ENCODE assay signal across 24 mouse cellular contexts in genomic region chr2:75751896-75752295, GRCm38 (mm10).
"Had no signal": no experiment of that assay in that cellular context is flagged by ENCODE, and none has a peak within 500 bp of the region (broad histone marks: within the 10 kb centered on the region; RNA-seq: fewer than 3 reads in every experiment).

No protein-coding gene starts in this region.

- ATAC-seq: hindbrain, postnatal 0 days; intestine, embryonic 16.5 days; liver, embryonic 12.5 days had no signal

- H3K4me3 ChIP-seq: heart, embryonic 10.5 days; heart, embryonic 12.5 days; hindbrain, embryonic 15.5 days; kidney, embryonic 15.5 days; limb, embryonic 13.5 days; limb, embryonic 15.5 days; liver, embryonic 12.5 days had no signal

- H3K4me1 ChIP-seq: heart, embryonic 10.5 days; heart, embryonic 12.5 days; hindbrain, embryonic 15.5 days; liver, embryonic 12.5 days had no signal

- H3K9ac ChIP-seq: heart, embryonic 12.5 days; hindbrain, embryonic 15.5 days; kidney, embryonic 15.5 days; limb, embryonic 13.5 days; limb, embryonic 15.5 days; liver, embryonic 12.5 days; liver, embryonic 14.5 days had no signal

- H3K4me2 ChIP-seq: heart, embryonic 12.5 days; hindbrain, embryonic 15.5 days; kidney, embryonic 15.5 days; limb, embryonic 13.5 days; limb, embryonic 15.5 days; liver, embryonic 12.5 days had no signal

- H3K27ac ChIP-seq: heart, embryonic 10.5 days; hindbrain, embryonic 15.5 days; hindbrain, postnatal 0 days; kidney, embryonic 15.5 days; kidney, postnatal 0 days; limb, embryonic 13.5 days; limb, embryonic 15.5 days; liver, embryonic 12.5 days; liver, embryonic 14.5 days had no signal

- H3K9me3 ChIP-seq: heart, embryonic 10.5 days; heart, embryonic 12.5 days; hindbrain, embryonic 15.5 days; kidney, embryonic 15.5 days; limb, embryonic 13.5 days; limb, embryonic 15.5 days; liver, embryonic 12.5 days had no signal

- H3K36me3 ChIP-seq: heart, embryonic 10.5 days; heart, embryonic 12.5 days; hindbrain, embryonic 15.5 days; kidney, embryonic 15.5 days; limb, embryonic 13.5 days; limb, embryonic 15.5 days; liver, embryonic 12.5 days had no signal

- DNase-seq: gastrocnemius, postnatal 14 days; gastrocnemius, postnatal 36 days; heart, adult 18-20 months; heart, postnatal 10 days; heart, postnatal 36 days; kidney, adult 11 months; kidney, adult 2 months; kidney, adult 9 months; kidney, postnatal 14 days; kidney, postnatal 36 days; layer of hippocampus, adult 9-11 months; layer of hippocampus, postnatal 36 days; left cerebral cortex, postnatal 4 days had no signal

- H3K27me3 ChIP-seq: heart, embryonic 12.5 days; hindbrain, embryonic 15.5 days; kidney, embryonic 15.5 days; limb, embryonic 13.5 days; limb, embryonic 15.5 days had no signal
